Mouse (Mus musculus) heart, postnatal 36 days (tissue): ENCODE measurements around the gene Theg. TPM values are rescaled to one million over a fixed set of nuclear protein-coding genes. Genes with fewer than 3 reads are reported as not detected.

Source experiments
- DNase-seq, 2 experiments: peaks; one replicate each; pipeline ENCODE4 v3.0.0; 2021 to 2022
- intact Hi-C: fragments of 180-260 bp; cut with DNase I; formaldehyde crosslinking; loops from one replicate; pipeline ENCODE4 v1.15.1; 2025
- total RNA-seq, 2 experiments: library from RNA; stranded (reverse); gene quantifications; 2 replicates each; pipeline ENCODE4 v1.2.3; 2021

The Theg gene
- total RNA-seq: not detected

GRCm38 (mm10) chr10:79587061-79587751, at the start of gene Theg:
Theg (minus strand) TSS chr10:79587331.
- intact Hi-C loops: no loop called here

DNA sequence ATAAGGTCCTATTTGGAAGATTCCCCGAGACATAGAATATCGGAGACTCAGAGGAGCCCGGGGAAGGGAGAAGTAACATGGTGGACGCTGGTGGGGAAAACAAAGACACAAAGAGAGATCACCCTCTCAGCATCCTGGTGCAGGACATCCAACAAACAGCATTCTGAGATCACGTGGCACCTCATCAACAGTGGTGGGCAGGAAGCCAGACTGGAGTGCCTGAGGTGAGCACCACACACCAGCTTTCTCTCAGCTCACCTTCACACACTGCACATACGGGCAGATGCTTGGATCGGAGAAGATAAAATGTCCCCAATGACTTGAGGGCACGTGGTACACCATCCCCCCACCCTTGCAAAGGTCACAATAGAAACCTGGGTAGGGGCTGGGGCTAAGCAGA, 49.2 kb upstream of the Theg start:
- intact Hi-C loops: no loop called here
- DNase-seq: no peak

More at GRCm38 (mm10) chr10:79587061-79587751, at the start of gene Theg:
- DNase-seq: no peak

DNA sequence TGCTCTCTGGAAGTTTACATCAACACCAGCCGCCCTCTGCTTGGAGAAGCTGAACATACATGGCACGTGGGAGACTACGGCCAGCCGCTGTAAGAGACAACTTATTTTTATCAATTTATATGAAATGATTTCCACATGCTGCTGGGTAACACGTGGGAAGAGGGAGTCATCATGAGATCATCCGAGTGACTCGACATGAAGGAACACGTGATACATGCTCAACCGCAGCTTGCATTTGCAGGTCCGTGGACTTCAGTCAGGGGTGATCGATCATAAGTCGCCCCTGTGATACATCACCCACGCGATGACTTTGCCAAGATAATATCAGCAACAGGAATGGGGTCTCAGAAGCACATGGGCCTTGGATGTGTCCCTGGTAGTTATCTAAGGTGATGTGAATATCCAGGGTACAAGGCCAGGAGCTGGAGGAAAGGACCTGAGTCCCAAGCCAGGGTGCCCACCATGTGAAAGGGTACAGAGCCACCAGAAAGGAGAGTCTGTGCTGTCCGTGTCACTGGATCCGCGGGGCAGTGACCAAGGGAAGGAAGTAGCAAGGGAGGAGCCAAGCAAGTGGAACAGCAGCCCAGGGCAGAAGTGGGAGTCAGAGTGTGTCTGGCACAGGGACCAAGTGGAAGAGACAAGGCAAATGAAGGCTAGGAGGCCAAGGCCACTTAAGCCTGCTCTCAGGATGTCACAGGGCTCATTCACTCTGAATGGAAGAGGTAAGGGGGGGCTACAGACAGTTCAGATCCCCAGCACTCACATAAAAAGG, 46.1 kb upstream of the Theg start:
- no peak for DNase-seq
- intact Hi-C loops: no loop called here

DNA sequence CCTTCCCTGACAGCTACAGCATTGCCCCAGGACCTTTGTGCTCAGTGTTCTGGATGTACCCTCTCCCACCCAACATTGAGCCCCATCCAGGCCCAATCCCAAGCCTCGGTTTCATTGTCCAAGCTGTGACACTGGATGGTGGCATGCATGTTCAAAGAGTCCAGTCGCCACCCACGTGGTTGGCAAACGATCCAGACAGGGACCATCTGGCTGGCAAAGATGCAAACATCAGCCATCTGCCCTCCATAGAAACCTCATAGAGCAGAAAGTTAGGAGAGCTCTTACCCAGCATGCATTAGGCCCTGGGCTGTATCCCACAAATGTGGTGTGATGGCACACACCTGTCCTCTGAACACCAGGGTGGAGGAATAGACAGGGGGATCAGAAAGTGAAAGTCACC, 44.3 kb upstream of the Theg start:
- no peak for DNase-seq
- intact Hi-C loops: no loop called here

DNA sequence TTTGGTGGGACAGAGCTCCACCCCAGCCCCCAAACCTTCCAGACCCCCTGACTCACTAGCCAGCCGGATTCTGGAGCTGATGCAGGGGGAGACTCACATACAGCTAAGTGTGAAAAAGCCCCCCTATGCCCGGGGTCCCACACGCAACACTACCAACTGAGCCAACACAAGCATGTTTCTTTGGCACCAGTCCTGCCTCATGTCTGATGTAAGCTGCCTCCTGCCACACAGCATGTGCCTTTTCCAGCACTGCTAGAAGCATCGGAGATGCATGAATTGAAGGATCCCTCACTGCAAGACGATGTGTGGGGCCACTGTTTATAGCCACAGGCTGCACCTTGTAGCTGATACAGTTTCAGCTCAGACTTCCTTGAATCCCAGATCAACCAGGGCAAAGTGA, 41.2 kb upstream of the Theg start:
- intact Hi-C loops: no loop called here

DNA sequence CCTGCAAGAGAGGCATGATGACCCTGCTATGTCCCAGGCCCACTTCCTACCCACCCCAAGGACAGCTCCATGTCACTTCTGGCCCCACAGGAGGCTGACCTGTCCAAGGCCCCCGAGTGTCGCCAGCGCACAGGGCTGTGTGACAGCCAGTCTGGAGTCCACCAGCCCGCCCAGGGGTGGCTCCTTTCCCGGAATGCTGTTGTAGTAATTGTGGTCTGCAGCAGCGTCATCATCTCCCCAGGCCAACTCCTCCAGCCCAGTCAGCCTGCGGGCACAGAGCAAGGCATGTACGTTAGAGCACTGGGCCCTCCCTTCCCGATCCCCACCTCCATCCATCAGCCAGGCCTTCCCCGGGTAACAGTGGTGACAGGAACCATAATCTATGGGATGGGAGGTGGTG, 39.0 kb upstream of the Theg start:
- intact Hi-C loops: no loop called here
- no peak for DNase-seq

More for the DNA sequence above, 41.2 kb upstream of the Theg start:
- no peak for DNase-seq

DNA sequence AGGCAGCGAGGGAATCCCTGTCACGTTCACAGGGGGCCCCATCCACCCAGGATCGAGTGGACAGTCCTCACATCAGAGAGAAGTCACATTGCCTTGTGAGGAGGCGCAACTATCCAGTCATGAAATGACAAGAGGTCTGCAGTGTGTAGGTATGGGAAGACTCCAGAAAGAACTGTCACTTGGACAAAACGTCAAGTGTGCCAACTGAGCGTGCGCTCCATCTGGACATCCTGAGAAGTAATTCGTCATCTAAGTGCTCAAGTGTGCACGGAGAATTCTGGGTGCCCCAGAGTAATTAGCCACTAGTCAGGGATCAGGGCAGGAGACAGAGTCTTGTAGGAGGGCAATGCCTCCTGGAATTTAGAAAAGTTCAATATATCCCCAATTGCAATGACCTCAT, 38.3 kb upstream of the Theg start:
- intact Hi-C loops: no loop called here

GRCm38 (mm10) chr10:79623950-79624349, 36.8 kb upstream of the Theg start:
- intact Hi-C loops: no loop called here

More for the DNA sequence above, 38.3 kb upstream of the Theg start:
- no peak for DNase-seq

GRCm38 (mm10) chr10:79616376-79616775, 29.2 kb upstream of the Theg start:
- no peak for DNase-seq
- intact Hi-C loops: no loop called here

More at GRCm38 (mm10) chr10:79623950-79624349, 36.8 kb upstream of the Theg start:
- DNase-seq: peak; percentile 33 to 41

DNA sequence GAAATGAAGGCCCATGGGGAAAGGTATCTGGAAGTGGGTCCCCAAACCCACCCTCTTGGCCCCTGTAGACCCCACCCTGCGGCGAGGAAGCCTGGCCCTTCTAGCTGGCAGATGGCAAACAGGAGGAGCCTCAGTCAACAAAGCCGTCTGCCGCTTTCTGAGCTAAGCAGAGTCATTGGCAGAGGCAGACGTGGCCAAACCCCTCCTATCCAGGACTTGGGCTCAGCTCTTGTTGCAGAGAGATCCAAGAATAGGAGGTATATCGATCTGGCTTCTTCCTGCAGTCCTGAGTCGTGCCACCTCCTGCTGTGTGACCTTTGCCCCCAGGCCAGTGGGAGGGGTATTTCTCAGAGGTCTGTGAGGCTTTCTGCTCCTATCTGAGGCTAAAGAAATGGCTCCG, 28.7 kb upstream of the Theg start:
- no peak for DNase-seq

GRCm38 (mm10) chr10:79614305-79614643, 27.1 kb upstream of the Theg start:
- DNase-seq: no peak
- intact Hi-C loops: no loop called here

More for the DNA sequence above, 28.7 kb upstream of the Theg start:
- intact Hi-C loops: no loop called here

DNA sequence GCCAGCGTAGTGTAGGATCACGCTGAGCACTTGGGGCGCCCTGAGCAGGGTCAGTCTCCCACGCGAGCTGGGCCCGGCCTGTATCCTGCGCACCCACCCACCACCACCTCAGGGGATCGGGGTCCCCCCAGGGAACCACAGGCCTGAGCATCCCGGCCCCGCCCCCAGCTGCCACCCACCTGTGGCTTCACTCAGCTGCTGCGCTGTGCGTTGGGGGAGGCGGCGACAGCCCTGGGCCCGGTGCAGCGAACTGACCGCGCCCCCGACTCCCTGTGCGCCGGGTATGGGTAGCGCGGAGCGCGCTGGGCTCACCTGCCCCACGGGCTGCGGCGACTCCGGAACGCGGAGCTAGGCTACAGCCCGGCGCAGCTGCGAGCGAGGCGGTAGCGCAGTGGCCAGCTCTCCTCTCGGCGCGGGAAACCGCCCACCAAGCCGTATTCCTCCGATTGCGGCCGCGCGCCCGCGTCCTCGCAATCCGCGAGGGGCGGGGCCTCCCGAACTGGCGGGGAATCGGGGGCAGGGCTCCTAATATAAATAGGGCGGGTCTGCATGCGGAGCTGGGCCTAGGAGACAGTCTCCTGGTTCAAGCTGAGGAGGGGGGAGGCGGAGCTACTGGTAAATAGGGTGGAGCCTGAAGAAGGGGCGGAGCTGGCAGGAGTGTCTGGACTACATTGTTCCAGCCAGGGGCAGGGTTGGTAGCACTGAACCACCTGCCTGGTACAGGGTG, 26.6 kb upstream of the Theg start, which contains the start of gene C2cd4c:
Gene C2cd4c (minus strand): TSS at position 448 of the 727 bp plus-strand sequence.
- peak; percentile 19 to 23 for DNase-seq
- intact Hi-C loops: no loop called here

DNA sequence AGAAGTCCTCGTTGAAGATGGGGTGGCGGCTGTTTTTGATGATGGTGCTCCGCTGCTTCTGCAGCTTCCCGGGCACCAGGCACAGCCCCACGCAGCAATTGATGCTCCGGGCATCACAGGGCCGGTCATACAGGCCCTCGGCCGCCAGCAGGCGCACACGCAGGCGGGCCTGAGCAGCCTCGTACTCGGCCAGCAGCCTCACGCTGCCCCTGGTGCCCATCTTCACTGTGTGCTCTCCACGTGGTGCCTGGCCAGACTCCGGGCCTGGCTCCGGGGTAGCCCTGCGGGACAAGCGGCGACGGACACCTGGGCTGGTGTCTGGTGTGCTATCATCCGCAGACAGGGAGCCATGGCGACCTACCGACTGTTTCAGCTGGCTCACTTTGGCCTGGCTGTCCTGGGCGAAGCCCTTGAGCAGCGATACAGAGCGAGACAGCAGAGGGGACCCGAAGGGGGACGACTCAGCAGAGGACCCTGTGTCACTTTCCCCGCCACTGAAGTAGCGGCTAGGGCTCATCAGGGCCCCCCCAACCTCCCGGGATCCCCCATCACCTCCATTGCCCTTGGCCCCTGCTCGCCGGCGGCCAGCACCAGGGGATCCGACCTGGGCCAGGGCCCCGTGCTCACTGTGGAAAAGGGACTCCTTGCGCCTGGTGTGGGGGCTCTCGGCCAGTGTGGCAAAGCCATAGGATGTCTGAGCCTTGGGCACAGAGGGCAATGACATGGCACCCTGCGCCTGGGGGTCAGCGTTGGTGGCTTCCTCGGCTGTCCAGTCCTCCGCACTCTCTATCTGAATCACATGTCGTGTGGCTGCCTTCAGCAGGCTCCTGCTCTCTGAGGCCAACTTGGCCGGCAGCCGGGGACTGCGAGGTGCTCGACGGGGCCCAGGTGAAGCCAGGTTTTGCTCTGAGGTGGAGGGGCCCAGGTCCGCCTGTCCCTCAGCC, 25.3 kb upstream of the Theg start:
- intact Hi-C loops: no loop called here
- no peak for DNase-seq

GRCm38 (mm10) chr10:79611296-79611695, 24.2 kb upstream of the Theg start:
- no peak for DNase-seq
- intact Hi-C loops: no loop called here

DNA sequence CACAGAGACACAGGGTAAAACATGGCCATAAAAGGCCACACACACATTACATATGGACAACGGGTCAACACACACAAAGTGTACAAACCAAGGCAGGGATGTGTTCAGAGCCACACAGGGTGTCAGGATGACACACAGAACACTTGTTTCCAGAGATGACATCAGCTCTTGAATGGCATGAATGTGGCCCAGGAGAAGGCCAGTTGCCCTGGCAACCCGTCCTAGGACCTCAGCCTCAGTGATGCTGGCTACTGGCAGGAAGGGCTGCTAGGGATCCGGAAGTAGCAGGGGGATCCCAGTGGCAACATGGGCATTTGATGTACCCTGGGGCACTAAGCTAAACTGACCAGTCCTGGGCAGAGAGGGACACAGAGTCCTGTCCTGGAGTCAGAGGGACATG, 22.1 kb upstream of the Theg start:
- DNase-seq: no peak
- intact Hi-C loops: no loop called here

GRCm38 (mm10) chr10:79607892-79608291, 20.8 kb upstream of the Theg start:
- intact Hi-C loops: no loop called here
- no peak for DNase-seq

DNA sequence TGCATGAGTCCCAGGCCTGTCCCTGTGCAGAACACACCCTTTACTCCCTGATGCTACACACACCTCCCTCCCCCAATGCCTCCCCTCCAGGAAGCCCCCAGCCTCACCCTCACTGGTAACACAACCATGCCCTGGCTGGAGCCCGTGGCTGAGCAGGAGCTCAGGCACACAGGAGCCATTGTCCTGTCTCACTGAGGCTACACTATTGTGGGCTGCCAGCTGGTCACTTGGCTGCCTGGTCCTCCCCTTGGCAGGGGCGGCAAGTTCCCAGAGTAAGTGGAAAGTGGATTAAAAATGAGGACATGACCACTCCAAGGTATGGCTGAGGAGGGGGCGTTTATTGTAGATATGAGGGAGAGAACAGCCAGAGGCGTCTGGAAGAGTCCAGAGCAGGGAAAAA, 19.4 kb upstream of the Theg start:
- no peak for DNase-seq
- intact Hi-C loops: no loop called here

DNA sequence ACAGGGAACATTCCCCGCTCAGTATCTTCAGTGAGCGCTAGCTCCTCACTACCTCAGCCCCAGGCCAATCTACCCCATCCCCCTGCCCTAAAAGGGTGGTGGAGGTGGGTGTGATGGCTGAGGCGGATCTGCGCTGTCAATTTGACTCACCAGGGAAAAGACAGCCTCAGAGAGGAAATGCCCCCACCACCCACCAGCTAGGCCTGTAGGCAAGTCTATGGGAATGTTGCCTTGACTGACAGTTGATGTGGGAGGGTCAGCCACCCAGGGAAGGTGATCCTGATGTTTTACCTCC, 10.8 kb upstream of the Theg start:
- intact Hi-C loops: no loop called here

GRCm38 (mm10) chr10:79597051-79597935, 10.2 kb upstream of the Theg start:
- intact Hi-C loops: no loop called here
- no peak for DNase-seq

More for the DNA sequence above, 10.8 kb upstream of the Theg start:
- no peak for DNase-seq

DNA sequence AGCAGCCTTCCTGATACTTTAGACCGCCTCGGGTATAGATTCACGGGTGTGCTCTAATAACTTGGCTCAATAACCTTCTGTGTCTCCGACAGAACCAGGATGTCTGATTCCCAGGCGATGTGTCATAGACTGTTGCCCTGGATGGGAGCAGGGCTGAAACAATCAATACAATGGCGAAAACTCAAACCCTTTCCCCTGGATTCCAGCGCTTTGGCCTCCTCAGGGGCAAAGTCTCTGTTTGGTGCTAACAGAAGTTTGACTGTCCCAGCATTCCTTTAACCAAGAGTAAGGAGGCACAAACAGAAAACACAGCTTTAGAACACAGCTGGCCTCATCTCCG, 8.4 kb upstream of the Theg start:
- DNase-seq: no peak
- intact Hi-C loops: loop anchor here (1.0 kb wide), 3 partner anchors 54 to 73 kb away; partner anchors contain the start of gene Madcam1
